Mouse (Mus musculus) CD4-positive, CD25-positive, alpha-beta regulatory T cell, adult 4 months (primary cell): Measurements from ENCODE around the gene Olfr1269. TPM values are rescaled to one million over a fixed set of nuclear protein-coding genes. Genes with fewer than 3 reads are reported as not detected.

Experiments
- ATAC-seq: one replicate; pipeline ENCODE4 v1.8.0; 2017
- polyA plus RNA-seq, 2 experiments: library from polyadenylated mRNA; unstranded; fragments of 100-300 nt; shearing (Covaris generic); gene quantifications; one replicate each; pipeline ENCODE4 v1.2.1; 2017

The Olfr1269 gene
- under 1 TPM in 1 of 2 experiments, not detected in 1; 0.09 TPM for polyA plus RNA-seq

DNA sequence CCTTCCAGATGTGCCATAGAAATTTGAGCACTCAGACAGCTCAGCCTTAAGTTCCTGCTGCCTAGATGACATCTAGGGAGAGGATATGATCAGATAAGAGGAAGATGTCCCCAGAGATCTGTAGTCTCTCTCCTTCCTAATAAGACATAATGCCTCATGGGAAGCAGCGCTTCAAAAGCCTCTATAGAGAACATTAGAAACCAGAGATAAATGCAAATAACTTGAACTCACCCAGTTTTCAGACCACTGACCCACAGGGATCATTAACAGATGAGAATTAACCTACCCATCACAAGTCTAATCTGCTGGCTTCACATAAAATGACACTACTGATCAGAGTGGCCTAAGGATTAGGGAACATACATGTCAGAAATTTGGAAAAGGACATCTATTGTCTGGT lies at the start of gene Olfr1269:
Olfr1269 (minus strand) TSS at position 101 of the 400 bp plus-strand sequence.
- ATAC-seq = no peak

DNA sequence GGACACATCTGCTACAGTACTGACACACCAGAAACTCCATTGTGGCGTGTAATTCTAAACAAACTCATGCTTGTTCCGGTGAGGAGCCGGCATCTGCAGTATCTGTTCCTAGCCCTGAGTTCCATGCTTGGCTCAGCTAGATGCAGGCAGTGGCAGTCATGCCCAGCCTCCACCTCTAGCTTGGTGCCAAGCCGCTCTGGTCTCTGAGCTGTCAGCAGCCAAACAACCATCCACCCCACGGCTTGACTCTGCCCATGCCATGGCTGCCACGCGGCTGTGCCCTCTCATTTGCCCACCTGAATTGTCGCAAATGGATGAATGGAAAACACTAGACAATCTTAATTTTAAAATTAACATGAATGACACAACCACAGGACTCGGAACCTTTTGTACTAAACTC lies 32.7 kb upstream of the Olfr1269 start:
- ATAC-seq = no peak

DNA sequence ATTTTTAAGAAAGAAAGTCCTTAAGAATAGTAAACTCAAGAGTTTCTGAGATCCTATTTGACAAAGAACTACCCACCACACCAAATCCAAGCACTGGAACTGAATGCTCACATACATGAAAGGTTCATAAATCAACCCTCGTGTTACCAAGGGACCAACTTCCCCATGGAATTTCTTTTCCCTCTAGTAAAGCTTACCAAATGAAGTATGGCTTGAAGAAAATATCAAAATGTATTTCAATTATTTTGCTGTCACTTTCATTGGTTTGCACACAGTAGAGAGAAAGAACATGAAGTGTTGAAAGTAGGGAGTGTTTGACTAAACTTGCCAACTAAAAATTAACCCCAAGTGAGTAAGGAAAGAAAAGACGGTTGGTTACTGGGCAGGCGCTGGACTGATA lies 31.8 kb upstream of the Olfr1269 start, which contains the start of gene Olfr1270:
Olfr1270 (minus strand) TSS at position 101 of the 400 bp plus-strand sequence.
- no peak for ATAC-seq

DNA sequence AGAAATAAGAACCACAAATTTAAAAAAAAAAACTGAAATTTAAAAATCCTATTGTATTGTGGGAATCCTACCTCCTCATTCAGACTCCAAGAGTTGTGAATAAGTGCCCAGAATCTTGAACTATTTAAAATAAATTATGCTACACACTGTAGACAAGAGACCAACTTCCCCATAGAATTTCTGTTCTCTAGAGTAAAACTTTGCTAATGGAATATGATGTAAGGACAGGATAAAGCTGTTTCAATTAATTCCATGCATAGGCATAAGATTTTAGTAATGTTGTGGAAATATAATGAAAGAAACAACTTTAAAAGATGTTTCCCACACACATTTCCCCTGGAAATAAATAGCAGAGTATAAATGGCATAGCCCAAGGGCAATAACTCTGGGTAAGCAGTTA lies 21.0 kb upstream of the Olfr1269 start, which contains the start of gene Olfr32:
Olfr32 (minus strand) TSS at position 101 of the 400 bp plus-strand sequence.
- no peak for ATAC-seq

DNA sequence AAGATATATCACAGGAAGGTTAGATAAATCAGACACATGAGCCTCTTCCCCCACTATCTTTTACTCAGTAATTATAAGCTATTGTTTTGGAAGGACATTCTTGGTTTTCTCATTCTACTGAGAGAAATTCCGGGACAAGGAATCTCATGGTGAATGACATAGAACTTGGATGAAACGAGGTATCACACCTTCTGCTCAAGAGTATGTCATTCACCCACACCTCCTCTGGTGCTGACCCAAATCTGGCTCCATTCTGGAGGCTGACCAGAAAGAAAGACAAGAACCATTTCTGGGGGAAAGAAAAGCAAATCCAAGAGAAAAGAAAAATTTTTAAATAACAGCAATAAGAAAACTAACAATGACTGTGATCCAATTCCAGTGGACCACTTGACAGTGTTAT lies 51.1 kb downstream of the Olfr1269 start:
- ATAC-seq = no peak

Other genes with a start within 250 kb of the Olfr1269 start
- gene Olfr1257, start 243.0 kb downstream of the Olfr1269 start, polyA plus RNA-seq = not detected
- gene Olfr1258, start 194.1 kb downstream of the Olfr1269 start, polyA plus RNA-seq = under 1 TPM in 1 of 2 experiments, not detected in 1; 0.09 TPM
- gene Olfr1259, start 172.7 kb downstream of the Olfr1269 start, polyA plus RNA-seq = not detected
- not detected for gene Olfr1260, start 147.1 kb downstream of the Olfr1269 start, polyA plus RNA-seq
- gene Olfr1261, start 130.2 kb downstream of the Olfr1269 start, polyA plus RNA-seq = not detected
- gene Olfr1262, start 121.3 kb downstream of the Olfr1269 start, polyA plus RNA-seq = not detected
- not detected for gene Olfr1263, start 109.3 kb downstream of the Olfr1269 start, polyA plus RNA-seq
- gene Olfr1264, start 95.8 kb downstream of the Olfr1269 start, polyA plus RNA-seq = not detected
- not detected for gene Olfr1265, start 86.1 kb downstream of the Olfr1269 start, polyA plus RNA-seq
- not detected for gene Olfr140, start 57.8 kb downstream of the Olfr1269 start, polyA plus RNA-seq
- not detected for gene Olfr32, start 20.9 kb upstream of the Olfr1269 start, polyA plus RNA-seq
- not detected for gene Olfr1270, start 31.7 kb upstream of the Olfr1269 start, polyA plus RNA-seq
- not detected for gene Olfr1506, start 103.1 kb upstream of the Olfr1269 start, polyA plus RNA-seq
- not detected for gene Olfr142, start 136.2 kb upstream of the Olfr1269 start, polyA plus RNA-seq
- gene Olfr1271, start 149.6 kb upstream of the Olfr1269 start, polyA plus RNA-seq = under 1 TPM in 1 of 2 experiments, not detected in 1; 0.20 TPM
- gene Olfr1272, start 171.4 kb upstream of the Olfr1269 start, polyA plus RNA-seq = not detected
- not detected for gene Gm13769, start 200.8 kb upstream of the Olfr1269 start, polyA plus RNA-seq